Mouse (Mus musculus) thymus, adult 2 months (tissue): Measurements from ENCODE around the gene Il16.

ENCODE experiments used
- CTCF ChIP-seq: fragments of 200-500 bp; IDR thresholded peaks from 2 replicates; pipeline ENCODE4 v1.5.1; 2012; ENCODE audit warnings: mild to moderate bottlenecking, control low read depth, low read length, moderate library complexity, borderline replicate concordance; ENCODE audit not compliant: control insufficient read depth, poor library complexity, insufficient read depth; ENCODE audit errors: extremely low read depth
- POLR2A ChIP-seq: fragments of 200-500 bp; IDR thresholded peaks from 2 replicates; pipeline ENCODE4 v1.6.1; 2012; ENCODE audit warnings: mild to moderate bottlenecking, low read length, control low read depth, moderate library complexity; ENCODE audit not compliant: control insufficient read depth, poor library complexity, insufficient read depth; ENCODE audit errors: extremely low read depth

GRCm38 (mm10) chr7:83735108-83735781, 10.3 kb downstream of the Il16 start:
- no peak for TF ChIP-seq POLR2A
- TF ChIP-seq CTCF: no peak
